Mouse (Mus musculus) liver, embryonic 16.5 days (tissue): Measurements from ENCODE around the gene Gne. TPM values are rescaled to one million over a fixed set of nuclear protein-coding genes. Genes with fewer than 3 reads are reported as not detected.
"Not testable (repeated sequence)": the region's sequence is repeated elsewhere in the genome, so short reads cannot be mapped to it uniquely, and the experiment has no call there.

Source experiments
- ATAC-seq: fragments of 200-750 bp; cut with Nextera tagmentation; 2 replicates; pipeline ENCODE4 v1.8.0; 2017; ENCODE audit warnings: low read depth, mild to moderate bottlenecking, moderate number of reproducible peaks, moderate library complexity
- H3K27ac ChIP-seq: fragments of 300-500 bp; sonication (generic); 2 replicates; pipeline ENCODE4 v1.5.1; 2014; ENCODE audit warnings: mild to moderate bottlenecking, low read length
- H3K27me3 ChIP-seq: fragments of 300-500 bp; sonication (generic); 2 replicates; pipeline ENCODE4 v1.6.1; 2014; ENCODE audit warnings: low read depth, low read length, mixed read lengths; ENCODE audit not compliant: control insufficient read depth, insufficient read depth
- H3K36me3 ChIP-seq: fragments of 300-500 bp; sonication (generic); 2 replicates; pipeline ENCODE4 v1.6.1; 2014; ENCODE audit warnings: mild to moderate bottlenecking; ENCODE audit not compliant: control insufficient read depth, insufficient read depth
- H3K4me1 ChIP-seq: fragments of 300-500 bp; sonication (generic); 2 replicates; pipeline ENCODE4 v1.6.1; 2014; ENCODE audit warnings: low read depth, low read length, mixed read lengths; ENCODE audit not compliant: control insufficient read depth
- H3K4me2 ChIP-seq: fragments of 300-500 bp; sonication (generic); 2 replicates; pipeline ENCODE4 v1.6.1; 2014; ENCODE audit warnings: low read depth, low read length, mixed read lengths
- H3K4me3 ChIP-seq: fragments of 300-500 bp; sonication (generic); 2 replicates; pipeline ENCODE4 v1.5.1; 2014; ENCODE audit warnings: low read depth, mild to moderate bottlenecking, low read length
- H3K9ac ChIP-seq: fragments of 300-500 bp; sonication (generic); 2 replicates; pipeline ENCODE4 v1.6.1; 2014; ENCODE audit warnings: low read depth, low read length
- H3K9me3 ChIP-seq: fragments of 300-500 bp; sonication (generic); replicated peaks from 2 replicates; pipeline ENCODE4 v1.6.1; 2016; ENCODE audit warnings: low read length; ENCODE audit not compliant: control insufficient read depth
- whole genome bisulfite sequencing: fragments of 180-500 bp; shearing (Covaris S2); extraction: QIAGEN DNeasy Blood & Tissue Kit; methylation state at CpG from one replicate; pipeline ENCODE4 v1.1.7; 2014; ENCODE audit not compliant: insufficient replicate concordance; 5-methylcytosine and 5-hydroxymethylcytosine counted together
- polyA plus RNA-seq: library from polyadenylated mRNA; unstranded; fragments of >200 nt; fragmentation: Nextera tagmentation; extraction: Ambion mirVana; gene quantifications from 2 replicates; pipeline ENCODE4 v1.2.1, GENCODE M21; 2015

Gene Gne
- polyA plus RNA-seq, 1 experiment from 2014 or later = 36.2 TPM

DNA sequence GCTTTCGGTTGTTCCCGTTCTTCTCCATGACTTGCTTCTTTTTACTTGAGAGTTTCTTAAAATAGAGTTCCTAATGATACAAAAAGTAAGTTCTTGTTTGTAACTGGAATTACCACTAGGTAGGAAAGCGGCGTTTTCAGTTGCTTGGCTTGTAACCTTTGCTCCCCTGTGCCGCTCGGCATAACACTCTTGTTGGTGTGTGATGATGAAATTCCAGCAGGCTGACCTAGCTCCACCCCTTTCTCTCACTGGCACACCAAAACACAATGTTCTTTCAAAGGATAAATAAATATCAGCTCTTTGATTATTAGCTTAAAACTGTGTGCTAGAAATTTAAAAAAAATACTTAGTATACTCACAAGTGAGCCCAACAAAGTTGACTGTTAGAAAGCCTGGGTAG is 17.1 kb downstream of the Gne start:
- 74% methylated on average over 6 of the region's 6 CpGs for WGBS
- peaks cover 39% of the 10 kb centered on the region for H3K4me1 ChIP-seq
- no peaks in the 10 kb centered on the region for H3K9me3 ChIP-seq
- peak overlapping the region; percentile 32 for H3K4me3 ChIP-seq
- no peak overlapping the region for H3K9ac ChIP-seq
- H3K27me3 ChIP-seq = no peaks in the 10 kb centered on the region
- ATAC-seq = peak; percentile 33; the same call in 1 of the 2 replicates
- H3K36me3 ChIP-seq = no peaks in the 10 kb centered on the region
- H3K27ac ChIP-seq = 0 out of 2 replicates have a peak overlapping the region, but pooled peaks have one; percentile 3
- no peak overlapping the region for H3K4me2 ChIP-seq

DNA sequence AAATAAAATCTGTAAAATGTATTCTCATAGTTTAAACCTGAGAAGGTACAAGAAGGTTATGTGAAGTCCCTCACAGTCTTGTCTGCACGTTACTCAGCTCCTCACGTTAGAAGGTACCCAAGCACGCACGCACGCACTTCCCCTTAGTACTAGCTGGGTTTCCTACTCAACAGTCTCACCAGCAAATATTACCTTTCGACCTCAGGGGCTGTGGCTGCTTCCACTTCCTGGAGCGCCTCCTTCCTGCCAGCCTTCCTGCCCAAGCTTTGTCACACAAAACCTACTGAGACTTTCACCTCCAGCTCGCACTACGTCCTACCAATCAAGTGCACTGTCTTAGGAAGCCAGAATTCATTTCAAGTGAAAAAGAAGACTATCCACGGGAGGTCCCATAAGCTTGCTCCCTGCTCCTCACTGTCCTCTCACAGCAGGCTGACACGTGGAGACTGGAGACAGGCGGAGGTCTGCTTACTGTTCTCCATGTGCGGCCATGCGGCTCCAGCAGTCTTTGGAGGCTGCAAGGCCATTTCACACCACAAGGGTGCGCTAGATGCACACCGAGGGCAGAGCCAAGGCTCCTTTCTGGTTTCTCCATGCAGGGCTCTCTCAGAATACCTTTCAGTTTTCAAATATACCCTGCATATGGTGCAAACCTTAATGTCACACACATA is 18.5 kb downstream of the Gne start:
- WGBS = 8% methylated on average over 16 of the region's 16 CpGs
- Histone ChIP-seq H3K4me2 (peak overlapping the region; percentile 54), H3K4me3 (peak overlapping the region; percentile 37), H3K9ac (no peak overlapping the region), H3K36me3 (no peaks in the 10 kb centered on the region), H3K27me3 (no peaks in the 10 kb centered on the region), H3K4me1 (peaks cover 34% of the 10 kb centered on the region), H3K27ac (peak overlapping the region; percentile 35; the same call in 1 of the 2 replicates), H3K9me3 (no peaks in the 10 kb centered on the region)
- peak; percentile 79 for ATAC-seq

DNA sequence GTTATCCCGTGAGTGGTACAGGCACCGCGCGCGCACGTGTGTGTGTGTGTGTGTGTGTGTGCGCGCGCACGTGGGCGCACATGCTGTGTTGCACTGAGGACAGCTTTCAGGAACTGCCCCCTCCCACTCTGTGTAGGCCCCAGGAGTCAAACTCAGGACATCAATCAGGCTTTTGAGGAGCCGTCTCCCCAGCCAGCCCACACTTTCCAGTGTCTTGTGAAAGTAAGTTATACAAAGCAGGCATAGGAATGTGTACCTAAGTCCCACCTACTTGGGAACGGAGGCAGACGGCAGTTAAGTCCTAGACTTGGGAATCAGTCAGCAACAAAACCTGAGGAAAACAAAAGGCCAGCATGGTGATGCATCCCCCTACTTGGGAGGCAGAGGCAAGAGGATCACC is 21.2 kb downstream of the Gne start:
- Histone ChIP-seq H3K9me3 (no peaks in the 10 kb centered on the region), H3K27ac (no peak overlapping the region), H3K36me3 (peaks cover 5% of the 10 kb centered on the region), H3K9ac (no peak overlapping the region), H3K27me3 (no peaks in the 10 kb centered on the region), H3K4me1 (peaks cover 20% of the 10 kb centered on the region), H3K4me3 (no peak overlapping the region), H3K4me2 (no peak overlapping the region)
- ATAC-seq = no peak
- WGBS = 75% methylated on average over 14 of the region's 14 CpGs

DNA sequence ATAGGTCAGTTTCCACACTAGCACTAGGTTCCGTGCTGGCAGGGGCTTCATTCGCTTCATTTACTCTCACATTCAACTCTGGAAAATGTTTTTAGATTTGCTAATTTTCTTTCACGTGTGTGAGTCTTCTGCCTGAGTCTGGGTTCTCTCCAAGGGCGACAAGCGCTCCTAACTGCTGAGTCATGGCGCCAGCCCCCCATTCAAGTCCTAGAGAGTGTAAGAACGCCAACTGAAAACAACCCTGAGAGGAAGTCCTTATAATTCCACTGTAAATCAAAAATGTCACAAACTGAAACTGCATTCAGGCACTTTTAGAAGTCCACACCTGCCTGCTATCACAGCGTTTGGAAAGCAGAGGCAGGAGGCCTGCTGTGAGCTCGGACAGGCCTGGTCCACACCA is 21.9 kb downstream of the Gne start:
- peaks cover 5% of the 10 kb centered on the region for H3K36me3 ChIP-seq
- peaks cover 13% of the 10 kb centered on the region for H3K4me1 ChIP-seq
- H3K9ac ChIP-seq = no peak overlapping the region
- H3K4me2 ChIP-seq = no peak overlapping the region
- ATAC-seq = no peak
- WGBS = 36% methylated on average over 9 of the region's 9 CpGs
- H3K9me3 ChIP-seq = no peaks in the 10 kb centered on the region
- no peak overlapping the region for H3K27ac ChIP-seq
- no peaks in the 10 kb centered on the region for H3K27me3 ChIP-seq
- no peak overlapping the region for H3K4me3 ChIP-seq

- no peaks in the 10 kb centered on the region for H3K9me3 ChIP-seq
- H3K4me2 ChIP-seq = no peak overlapping the region
- 87% methylated on average over 13 of the region's 13 CpGs for WGBS
- no peaks in the 10 kb centered on the region for H3K27me3 ChIP-seq
- no peak for ATAC-seq
- H3K4me1 ChIP-seq = peaks cover 9% of the 10 kb centered on the region
- H3K9ac ChIP-seq = no peak overlapping the region
- no peak overlapping the region for H3K4me3 ChIP-seq
- peaks cover 5% of the 10 kb centered on the region for H3K36me3 ChIP-seq
- H3K27ac ChIP-seq = no peak overlapping the region
These were observed 24.3 kb downstream of the Gne start for GRCm38 (mm10) chr4:44059674-44060073.

GRCm38 (mm10) chr4:44049812-44050211 is 34.2 kb downstream of the Gne start:
- Histone ChIP-seq H3K36me3 (no peaks in the 10 kb centered on the region; the same call in 1 of the 2 replicates), H3K9ac (no peak overlapping the region), H3K4me2 (no peak overlapping the region), H3K9me3 (no peaks in the 10 kb centered on the region), H3K27ac (no peak overlapping the region), H3K4me3 (no peak overlapping the region), H3K4me1 (no peaks in the 10 kb centered on the region), H3K27me3 (no peaks in the 10 kb centered on the region)
- WGBS = 75% methylated on average over 5 of the region's 5 CpGs
- ATAC-seq = no peak

DNA sequence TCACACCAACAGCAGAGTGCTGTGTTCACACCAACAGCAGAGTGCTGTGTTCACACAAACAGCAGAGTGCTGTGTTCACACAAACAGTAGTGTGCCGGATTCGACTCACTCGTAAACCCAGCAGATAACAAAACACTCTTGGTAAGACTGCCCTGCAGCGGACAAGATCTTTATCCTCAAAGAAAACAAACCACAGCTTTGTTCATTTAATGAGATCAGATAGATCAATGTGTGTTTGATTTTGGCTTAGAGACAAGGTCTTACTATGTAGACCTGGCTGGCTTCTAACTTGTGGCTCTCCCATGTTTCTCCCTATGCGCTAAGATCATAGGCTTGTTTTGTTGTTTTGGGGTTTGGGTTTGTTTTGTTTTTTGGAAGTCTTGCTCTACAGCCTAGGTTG is 37.9 kb downstream of the Gne start:
- no peak for ATAC-seq
- no peak overlapping the region for H3K4me2 ChIP-seq
- H3K27ac ChIP-seq = no peak overlapping the region
- H3K27me3 ChIP-seq = no peaks in the 10 kb centered on the region
- H3K9me3 ChIP-seq = no peaks in the 10 kb centered on the region
- WGBS = 75% methylated on average over 5 of the region's 5 CpGs
- H3K4me3 ChIP-seq = no peak overlapping the region
- H3K36me3 ChIP-seq = peaks cover 13% of the 10 kb centered on the region
- no peaks in the 10 kb centered on the region for H3K4me1 ChIP-seq
- no peak overlapping the region for H3K9ac ChIP-seq

DNA sequence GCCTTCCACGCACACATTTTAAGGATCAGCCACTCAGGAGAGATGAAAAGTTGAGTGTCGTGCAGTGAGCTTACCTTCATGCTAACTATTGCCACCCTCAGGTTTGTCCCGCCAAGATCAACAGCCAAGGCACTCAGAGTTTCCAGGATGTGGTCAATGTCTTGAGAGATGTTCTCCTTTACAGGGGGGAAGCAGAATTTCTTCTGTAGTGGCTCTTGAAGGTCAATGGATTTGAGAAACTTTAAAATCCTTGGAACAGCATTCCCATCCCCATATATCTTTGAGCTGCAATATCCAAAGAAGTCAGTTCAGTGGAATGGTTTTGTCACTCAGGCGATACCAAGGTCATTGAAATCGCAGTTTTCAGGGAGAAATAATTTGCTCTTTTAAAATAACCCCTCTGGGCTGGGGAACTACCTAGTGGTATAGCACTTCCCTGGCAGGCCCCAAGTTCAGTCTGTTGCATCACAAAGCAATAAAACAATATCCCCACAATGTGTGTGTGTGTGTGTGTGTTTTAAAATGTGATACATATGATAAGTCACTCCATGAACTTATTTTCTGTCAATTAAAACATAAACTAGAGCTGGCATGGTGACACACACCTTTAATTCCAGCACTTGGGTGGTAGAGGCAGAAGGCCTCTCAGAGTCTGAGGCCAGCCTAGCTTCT is 39.2 kb downstream of the Gne start:
- no peak overlapping the region for H3K4me2 ChIP-seq

DNA sequence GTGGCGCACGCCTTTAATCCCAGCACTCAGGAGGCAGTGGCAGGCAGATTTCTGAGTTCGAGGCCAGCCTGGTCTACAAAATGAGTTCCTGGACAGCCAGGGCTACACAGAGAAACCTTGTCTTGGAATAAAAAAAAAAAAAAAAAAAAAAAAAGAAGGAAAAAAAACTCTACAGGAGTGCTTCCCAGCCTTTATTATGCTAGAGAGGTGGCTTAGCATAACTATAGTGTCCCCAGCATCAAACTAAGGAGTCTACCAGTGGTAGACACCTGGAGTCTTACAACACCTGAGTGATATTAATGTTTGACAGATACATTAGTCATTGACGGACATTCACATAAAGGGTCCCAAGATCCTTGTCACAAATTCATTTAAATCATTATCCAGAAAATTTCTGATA is 40.8 kb downstream of the Gne start:
- H3K36me3 ChIP-seq = peaks cover 14% of the 10 kb centered on the region
- 75% methylated on average over 4 of the region's 4 CpGs for WGBS
- not testable (repeated sequence) for H3K4me3 ChIP-seq, H3K27ac ChIP-seq, H3K4me2 ChIP-seq, H3K9ac ChIP-seq, H3K27me3 ChIP-seq, H3K4me1 ChIP-seq, ATAC-seq, H3K9me3 ChIP-seq

More for the DNA sequence above, 39.2 kb downstream of the Gne start:
- Histone ChIP-seq H3K9ac (no peak overlapping the region), H3K4me1 (no peaks in the 10 kb centered on the region), H3K27me3 (no peaks in the 10 kb centered on the region), H3K27ac (no peak overlapping the region), H3K4me3 (no peak overlapping the region), H3K36me3 (peaks cover 14% of the 10 kb centered on the region), H3K9me3 (no peaks in the 10 kb centered on the region)
- no peak for ATAC-seq
- WGBS = 78% methylated on average over 5 of the region's 5 CpGs
